Mouse (Mus musculus) ES-Bruce4 (cell line): ENCODE measurements around the gene Slc8a1. TPM values are rescaled to one million over a fixed set of nuclear protein-coding genes. Genes with fewer than 3 reads are reported as not detected.

Source experiments
- H3K27ac ChIP-seq: 2 replicates; pipeline ENCODE4 v1.5.1; 2012; ENCODE audit warnings: low read length, inconsistent platforms; ENCODE audit not compliant: insufficient read depth
- H3K27me3 ChIP-seq: 2 replicates; pipeline ENCODE4 v1.6.1; 2012; ENCODE audit warnings: mild to moderate bottlenecking, low read length, inconsistent platforms; ENCODE audit not compliant: control insufficient read depth, poor library complexity, insufficient read depth, severe bottlenecking
- H3K36me3 ChIP-seq: 2 replicates; pipeline ENCODE4 v1.6.1; 2012; ENCODE audit warnings: inconsistent platforms, mild to moderate bottlenecking, low read length, moderate library complexity; ENCODE audit not compliant: control insufficient read depth, poor library complexity, insufficient read depth, severe bottlenecking
- H3K4me1 ChIP-seq: one replicate; pipeline ENCODE4 v1.8.1; 2011; ENCODE audit warnings: low read length; ENCODE audit not compliant: control insufficient read depth, insufficient read depth
- H3K4me3 ChIP-seq: 2 replicates; pipeline ENCODE4 v1.5.1; 2011; ENCODE audit warnings: low read depth, mild to moderate bottlenecking, low read length
- H3K9ac ChIP-seq: 2 replicates; pipeline ENCODE4 v1.6.1; 2012; ENCODE audit warnings: low read depth, mild to moderate bottlenecking, inconsistent platforms; ENCODE audit not compliant: poor library complexity, severe bottlenecking
- H3K9me3 ChIP-seq: replicated peaks from 2 replicates; pipeline ENCODE4 v1.6.1; 2012; ENCODE audit warnings: mild to moderate bottlenecking, low read length, inconsistent platforms; ENCODE audit not compliant: control insufficient read depth, poor library complexity, insufficient read depth, severe bottlenecking
- CTCF ChIP-seq: IDR thresholded peaks from one replicate; pipeline ENCODE4 v1.8.1; 2011; ENCODE audit warnings: low read depth, low read length
- EP300 ChIP-seq: IDR thresholded peaks from 2 replicates; pipeline ENCODE4 v1.6.1; 2011; ENCODE audit warnings: low read depth, low read length; ENCODE audit not compliant: insufficient read depth
- POLR2A ChIP-seq: IDR thresholded peaks from one replicate; pipeline ENCODE4 v1.8.1; 2011; ENCODE audit warnings: low read length; ENCODE audit not compliant: insufficient read depth
- polyA plus RNA-seq: library from polyadenylated mRNA; stranded (reverse); fragments of >200 nt; gene quantifications from 2 replicates; pipeline ENCODE4 v1.2.4, GENCODE M21; 2011; ENCODE audit warnings: low read depth; ENCODE audit not compliant: missing spikeins, insufficient read depth, insufficient read length

The Slc8a1 gene
- polyA plus RNA-seq, 1 experiment: 0.52 TPM

DNA sequence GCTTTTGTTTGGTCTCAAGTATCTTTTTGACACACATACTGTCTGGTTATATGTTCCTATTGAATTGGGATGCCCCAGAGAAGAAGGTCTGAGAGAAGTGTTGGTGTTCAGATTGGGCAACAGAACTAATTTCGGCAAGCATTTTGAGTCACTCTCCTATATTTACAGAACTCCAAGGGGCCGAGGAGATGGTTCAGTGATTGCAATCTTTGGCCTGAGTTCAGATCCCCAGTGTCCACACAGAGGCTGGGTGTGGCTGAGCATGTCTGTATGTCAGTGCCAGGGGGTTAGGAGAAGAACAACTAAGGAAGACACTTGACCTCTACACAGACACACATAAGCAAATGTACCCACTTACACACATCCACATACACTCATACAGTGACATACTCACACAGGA, 369.7 kb downstream of the Slc8a1 start:
- H3K4me3 ChIP-seq: no peak overlapping the region
- H3K27ac ChIP-seq: no peak overlapping the region
- no peak for TF ChIP-seq POLR2A
- no peak for TF ChIP-seq EP300
- TF ChIP-seq CTCF: no peak
- H3K4me1 ChIP-seq: no peaks in the 10 kb centered on the region
- H3K9me3 ChIP-seq: peaks cover 10% of the 10 kb centered on the region
- no peaks in the 10 kb centered on the region for H3K36me3 ChIP-seq
- H3K27me3 ChIP-seq: no peaks in the 10 kb centered on the region
- no peak overlapping the region for H3K9ac ChIP-seq

DNA sequence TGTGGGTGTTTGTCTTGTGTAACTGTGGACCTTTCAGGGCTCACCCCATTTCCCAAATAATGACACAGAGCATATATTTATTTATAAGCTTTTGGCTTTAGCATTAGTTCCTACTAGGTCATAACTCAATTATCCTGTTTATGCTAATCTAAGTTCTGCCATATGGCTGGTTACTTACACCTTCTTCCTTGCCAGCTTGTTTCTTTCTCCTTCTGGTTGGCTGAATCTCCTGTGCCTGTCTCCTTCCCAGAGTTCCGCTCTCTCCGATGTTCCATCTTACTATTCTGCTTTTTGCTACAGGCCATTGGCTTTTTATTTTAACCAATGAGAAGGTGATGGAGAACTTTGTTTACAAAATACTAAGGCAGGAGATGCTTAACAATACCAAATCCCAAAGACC, 374.8 kb downstream of the Slc8a1 start:
- Histone ChIP-seq H3K4me3 (no peak overlapping the region), H3K4me1 (no peaks in the 10 kb centered on the region)
- no peak for TF ChIP-seq CTCF

DNA sequence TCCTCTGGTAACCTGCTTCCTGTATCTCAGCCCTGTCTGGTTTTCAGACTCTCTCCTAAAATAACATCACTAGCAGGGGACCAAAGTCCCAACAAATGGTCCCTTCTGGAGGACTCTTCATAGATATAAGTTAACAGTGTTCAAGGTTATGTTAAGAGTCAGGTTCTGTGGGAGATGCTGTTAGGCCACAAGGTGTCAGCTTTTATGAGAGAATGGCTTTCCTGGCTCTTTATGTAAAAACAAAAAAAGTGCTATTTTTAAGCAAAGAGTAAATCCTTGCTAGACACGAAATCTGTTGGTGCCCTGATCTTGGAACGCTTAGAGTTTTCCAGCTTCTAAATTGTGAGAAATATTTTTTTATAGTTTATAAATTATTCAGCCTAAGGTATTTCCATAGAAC, 377.6 kb downstream of the Slc8a1 start:
- Histone ChIP-seq H3K9me3 (peaks cover 7% of the 10 kb centered on the region), H3K4me3 (no peak overlapping the region), H3K27ac (no peak overlapping the region), H3K4me1 (no peaks in the 10 kb centered on the region), H3K36me3 (no peaks in the 10 kb centered on the region), H3K9ac (no peak overlapping the region), H3K27me3 (no peaks in the 10 kb centered on the region)
- TF ChIP-seq CTCF (no peak), POLR2A (no peak), EP300 (no peak)

More for the DNA sequence above, 374.8 kb downstream of the Slc8a1 start:
- Histone ChIP-seq H3K9ac (no peak overlapping the region), H3K27me3 (no peaks in the 10 kb centered on the region), H3K27ac (no peak overlapping the region), H3K36me3 (no peaks in the 10 kb centered on the region), H3K9me3 (no peaks in the 10 kb centered on the region)

DNA sequence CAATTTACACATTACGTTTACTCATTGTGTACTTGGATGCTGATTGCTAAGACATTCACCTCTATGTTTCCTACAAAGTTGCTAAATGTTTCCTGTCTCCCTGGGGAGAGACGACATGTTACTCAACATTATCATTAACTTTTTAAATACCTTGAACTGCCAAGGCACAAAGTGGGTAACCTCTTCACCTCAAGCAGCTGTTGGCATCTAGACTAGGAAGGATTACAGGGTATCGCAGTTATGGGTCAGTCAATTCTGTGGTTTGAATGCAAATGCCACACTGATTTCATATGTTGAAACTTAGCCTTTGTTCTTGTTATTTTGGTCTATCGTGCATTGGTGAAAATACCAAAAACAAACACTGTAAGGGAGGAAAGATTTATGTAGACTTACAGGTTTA, 378.1 kb downstream of the Slc8a1 start:
- H3K9ac ChIP-seq: no peak overlapping the region
- H3K9me3 ChIP-seq: peaks cover 11% of the 10 kb centered on the region
- H3K27me3 ChIP-seq: no peaks in the 10 kb centered on the region
- H3K27ac ChIP-seq: no peak overlapping the region
- no peaks in the 10 kb centered on the region for H3K4me1 ChIP-seq
- H3K36me3 ChIP-seq: no peaks in the 10 kb centered on the region
- no peak overlapping the region for H3K4me3 ChIP-seq
- TF ChIP-seq POLR2A (no peak), EP300 (no peak), CTCF (no peak)

DNA sequence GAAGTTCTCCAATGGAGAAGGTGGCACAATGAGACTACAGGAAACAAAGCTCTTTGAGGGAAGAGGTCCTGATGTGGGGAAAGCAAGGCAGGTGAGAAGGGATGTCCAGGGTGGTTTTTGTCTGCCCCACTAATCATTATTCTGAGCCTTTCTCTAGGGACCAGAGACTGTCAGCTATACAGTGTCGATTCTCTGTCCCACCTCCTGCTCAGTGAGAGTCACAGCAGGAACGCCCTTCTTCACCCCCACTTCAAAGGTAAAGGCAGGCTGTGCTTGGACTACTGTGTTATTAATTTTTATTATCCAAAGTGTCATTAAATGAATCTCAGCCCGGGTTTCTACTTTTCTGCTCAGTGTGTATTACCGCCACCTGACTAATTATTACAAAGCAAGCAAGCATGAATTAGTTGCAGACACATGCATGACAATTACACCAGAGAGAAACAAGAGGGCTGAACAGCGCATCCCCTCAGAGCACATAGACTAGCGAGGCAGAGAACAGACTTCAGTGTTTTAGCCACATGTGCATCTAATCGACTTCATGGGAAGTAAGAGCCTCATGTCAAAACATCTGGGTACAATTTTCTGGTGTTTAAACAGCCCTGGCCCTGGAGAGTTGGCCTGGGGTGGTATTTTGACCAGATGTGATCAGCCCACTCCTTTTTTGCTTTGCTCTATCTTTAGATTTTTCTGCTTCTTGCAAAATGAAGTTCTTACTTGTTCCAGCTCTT, 402.0 kb downstream of the Slc8a1 start:
- Histone ChIP-seq H3K27me3 (no peaks in the 10 kb centered on the region), H3K9me3 (no peaks in the 10 kb centered on the region), H3K36me3 (no peaks in the 10 kb centered on the region), H3K9ac (no peak overlapping the region), H3K4me3 (no peak overlapping the region), H3K27ac (no peak overlapping the region), H3K4me1 (no peaks in the 10 kb centered on the region)
- no peak for TF ChIP-seq POLR2A
- TF ChIP-seq CTCF: no peak
- TF ChIP-seq EP300: no peak

DNA sequence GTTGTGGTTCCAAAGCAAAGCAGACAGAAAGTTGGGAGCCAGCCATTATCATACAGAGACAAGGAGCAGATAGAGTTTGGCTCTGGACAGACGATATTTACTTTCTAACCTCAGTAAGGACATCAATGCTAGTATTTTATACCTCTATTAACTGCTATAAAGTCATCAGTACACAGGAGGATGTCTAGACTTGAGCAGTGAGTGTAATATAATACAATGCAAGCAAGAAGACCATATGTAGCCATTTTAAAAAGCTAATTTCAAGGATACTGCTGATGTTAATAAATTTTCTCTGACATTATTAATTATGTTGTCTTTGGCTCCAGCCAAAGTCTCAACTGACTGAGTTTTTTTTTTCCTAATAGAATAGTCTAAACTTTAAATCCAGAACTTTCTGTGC, 402.7 kb downstream of the Slc8a1 start:
- no peak overlapping the region for H3K4me3 ChIP-seq

More for the DNA sequence above, 402.7 kb downstream of the Slc8a1 start:
- no peaks in the 10 kb centered on the region for H3K36me3 ChIP-seq
- no peaks in the 10 kb centered on the region for H3K4me1 ChIP-seq
- no peak overlapping the region for H3K9ac ChIP-seq
- TF ChIP-seq EP300 (no peak), POLR2A (no peak), CTCF (no peak)
- no peaks in the 10 kb centered on the region for H3K27me3 ChIP-seq
- H3K27ac ChIP-seq: no peak overlapping the region
- H3K9me3 ChIP-seq: no peaks in the 10 kb centered on the region
